Mouse (Mus musculus) brain, embryonic 14.5 days (tissue): ENCODE results near the gene Slc35b3.

ENCODE experiments used
- CTCF ChIP-seq: fragments of 200-500 bp; IDR thresholded peaks from 2 replicates; pipeline ENCODE4 v1.5.1; 2012; ENCODE audit warnings: inconsistent platforms, mild to moderate bottlenecking, moderate library complexity, borderline replicate concordance; ENCODE audit not compliant: insufficient read depth, insufficient read length; ENCODE audit errors: extremely low read depth
- POLR2A ChIP-seq: fragments of 200-500 bp; IDR thresholded peaks from 2 replicates; pipeline ENCODE4 v1.6.1; 2012; ENCODE audit warnings: mild to moderate bottlenecking, inconsistent platforms, borderline replicate concordance; ENCODE audit not compliant: poor library complexity, insufficient read depth, insufficient read length, severe bottlenecking; ENCODE audit errors: extremely low read depth

DNA sequence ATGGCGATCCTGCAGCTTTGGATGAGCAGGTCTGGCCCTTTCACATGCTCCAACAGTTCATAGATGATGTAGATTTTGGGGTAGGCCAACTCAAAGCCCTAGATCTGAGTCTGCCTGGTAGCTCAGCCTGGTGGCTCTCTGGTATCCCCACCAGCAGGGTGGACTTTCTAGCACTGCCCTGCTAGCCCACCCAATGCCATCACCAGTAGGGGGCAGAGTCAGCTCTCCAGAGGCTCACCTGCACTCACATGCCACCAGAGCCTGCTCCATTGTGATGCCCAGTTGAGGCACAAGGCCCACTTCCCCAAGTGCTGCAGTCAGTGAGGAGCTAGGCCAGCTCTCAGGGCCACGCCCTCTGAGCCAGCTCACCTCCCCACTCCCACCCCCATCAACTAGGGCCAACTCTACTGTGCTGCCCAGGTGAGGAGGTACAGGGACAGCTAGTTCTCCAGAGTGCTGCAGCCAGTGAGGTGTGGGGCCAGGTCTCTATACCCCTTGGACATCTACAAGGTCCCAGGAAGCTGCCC is 6.3 kb upstream of the Slc35b3 start:
- TF ChIP-seq CTCF (no peak), POLR2A (no peak)
